Mouse (Mus musculus) kidney, postnatal 14 days (tissue): ENCODE results near the gene Tmprss11f.
A peak's percentile ranks its signal among the peaks of the same experiment; 100 is the strongest.

Experiments
- DNase-seq: peaks from one replicate; pipeline ENCODE4 v3.0.0; 2022; ENCODE audit warnings: mixed read lengths

Gene Tmprss11f

DNA sequence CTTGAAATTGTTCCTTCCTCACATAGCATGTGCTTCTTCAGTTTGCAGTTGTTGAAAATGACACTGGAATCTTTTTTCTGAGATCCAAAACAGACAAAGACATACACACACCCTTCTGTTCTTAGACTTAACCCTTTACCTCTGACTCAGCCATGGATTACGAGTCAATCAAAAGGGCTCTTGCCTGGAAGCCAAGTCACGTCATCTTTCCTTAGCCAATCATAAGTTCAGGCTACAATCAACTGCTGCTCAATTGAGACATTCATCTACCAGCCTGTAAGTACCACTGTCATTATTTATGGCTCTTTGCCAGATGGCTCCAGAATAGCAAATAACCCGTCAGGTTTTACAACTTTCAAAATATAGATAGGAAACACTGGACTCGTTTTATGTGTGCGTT, at the start of gene Tmprss11f:
Gene Tmprss11f, minus strand, starts transcription at position 101 of the 400 bp plus-strand sequence.
- no peak for DNase-seq

DNA sequence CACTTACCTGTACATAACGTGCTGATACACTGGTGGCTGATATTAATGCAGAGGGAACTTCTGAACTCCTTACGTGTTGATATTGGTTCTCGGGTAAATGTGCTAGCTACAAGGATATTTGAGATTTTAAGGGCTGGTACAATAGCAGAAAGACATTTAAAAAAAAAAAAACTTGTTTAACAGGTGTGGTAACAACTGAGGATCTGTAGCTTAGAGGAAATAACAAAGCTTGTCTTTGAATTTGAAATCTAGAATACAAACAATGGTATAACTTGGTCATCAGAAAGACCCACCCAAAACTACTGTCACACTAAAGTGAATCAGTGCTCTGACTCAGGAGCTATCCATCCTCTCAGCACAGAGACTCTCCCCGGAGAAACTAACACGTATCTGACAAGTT, 44.0 kb upstream of the Tmprss11f start, which contains the start of gene Tmprss11b:
Gene Tmprss11b, minus strand, starts transcription at position 101 of the 400 bp plus-strand sequence.
- no peak for DNase-seq

DNA sequence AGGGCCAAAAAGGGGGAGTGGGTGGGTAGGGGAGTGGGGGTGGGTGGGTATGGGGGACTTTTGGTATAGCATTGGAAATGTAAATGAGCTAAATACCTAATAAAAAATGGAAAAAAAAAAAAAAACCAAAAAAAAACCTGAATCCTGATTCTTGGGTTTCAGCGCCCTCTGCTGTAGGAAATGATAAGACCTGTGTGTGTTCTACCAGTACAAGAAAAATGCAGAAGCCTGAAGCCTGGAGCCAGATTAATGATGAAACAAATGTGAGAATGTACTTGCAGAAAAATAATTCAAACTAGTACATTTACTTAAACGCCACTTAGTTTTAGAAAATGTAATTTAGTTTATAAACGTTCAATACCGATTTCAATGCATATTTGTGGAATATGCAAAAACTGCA, 17.0 kb upstream of the Tmprss11f start:
- peak; percentile 13 for DNase-seq

DNA sequence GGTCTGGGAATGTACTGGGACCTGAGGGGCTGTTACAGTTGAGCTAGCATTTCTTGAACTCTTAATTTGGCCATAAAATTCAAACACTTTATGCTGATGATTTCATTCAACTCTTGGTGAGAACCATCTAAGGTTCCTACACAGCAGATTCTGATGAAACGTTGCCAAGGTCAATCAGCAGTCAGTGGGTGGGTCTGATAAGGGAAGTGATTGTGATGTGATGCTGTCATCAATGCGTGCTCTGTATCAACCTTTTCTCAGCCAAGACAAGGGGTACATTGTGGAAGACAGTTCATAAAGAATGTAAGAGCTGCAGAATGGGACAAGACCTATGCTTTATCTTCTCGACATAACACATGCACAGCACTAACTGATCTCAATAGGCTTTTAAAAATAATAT, 8.6 kb upstream of the Tmprss11f start:
- DNase-seq = no peak

DNA sequence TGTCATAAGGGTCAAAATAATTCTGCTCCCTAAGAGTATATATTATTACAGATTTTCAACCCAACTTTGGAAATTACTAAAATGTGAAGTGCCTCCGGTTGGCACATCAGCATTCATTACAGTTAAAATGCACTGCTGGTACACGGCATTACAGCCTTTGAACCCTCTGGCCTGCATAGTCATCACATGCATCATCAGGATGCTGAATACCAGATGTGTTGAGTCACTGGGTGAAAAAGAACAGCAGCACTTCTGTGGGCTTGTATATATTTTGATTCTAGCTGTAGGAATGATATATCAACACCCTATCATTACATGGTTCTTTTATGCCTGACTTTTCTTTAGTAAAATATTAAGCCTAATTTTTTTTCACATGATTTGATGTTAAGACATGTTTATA, 1.5 kb downstream of the Tmprss11f start:
- no peak for DNase-seq

DNA sequence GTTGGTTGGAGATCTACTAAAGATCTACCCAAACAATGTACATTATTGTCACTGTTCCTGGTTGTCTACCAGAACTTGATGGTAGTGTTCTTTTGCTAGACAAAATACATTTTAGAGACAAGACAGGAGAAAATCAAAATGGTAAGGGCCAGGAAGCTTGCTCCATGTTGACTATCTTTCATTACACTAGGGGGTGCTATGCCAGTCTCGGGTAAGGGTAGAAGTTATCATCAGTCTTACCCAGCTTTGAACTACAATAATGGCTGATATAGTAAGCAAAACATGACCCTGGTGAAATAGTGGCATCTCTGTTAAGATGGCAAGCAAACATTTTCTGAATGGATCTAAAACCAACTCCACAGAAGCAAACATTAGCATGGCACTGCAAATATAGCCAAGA, 10.4 kb downstream of the Tmprss11f start:
- DNase-seq = no peak

DNA sequence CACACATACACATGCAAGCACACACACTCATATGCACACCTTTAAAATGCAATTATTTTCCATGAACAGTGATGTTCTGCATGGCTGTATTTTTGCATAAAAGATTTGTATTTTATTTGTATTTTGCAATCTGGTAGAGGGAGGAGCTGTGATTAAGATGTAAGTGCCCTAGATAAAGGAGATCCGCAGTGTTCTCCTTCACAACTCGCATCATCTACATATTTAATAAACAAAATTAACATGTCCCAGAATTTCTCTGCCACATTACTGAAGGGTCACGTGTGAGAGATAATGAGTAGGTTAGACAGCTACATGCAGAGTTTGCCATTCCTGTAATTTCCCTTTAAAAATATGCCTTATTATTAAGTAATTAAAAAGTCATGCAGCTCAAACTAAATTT, 46.3 kb downstream of the Tmprss11f start:
- no peak for DNase-seq

DNA sequence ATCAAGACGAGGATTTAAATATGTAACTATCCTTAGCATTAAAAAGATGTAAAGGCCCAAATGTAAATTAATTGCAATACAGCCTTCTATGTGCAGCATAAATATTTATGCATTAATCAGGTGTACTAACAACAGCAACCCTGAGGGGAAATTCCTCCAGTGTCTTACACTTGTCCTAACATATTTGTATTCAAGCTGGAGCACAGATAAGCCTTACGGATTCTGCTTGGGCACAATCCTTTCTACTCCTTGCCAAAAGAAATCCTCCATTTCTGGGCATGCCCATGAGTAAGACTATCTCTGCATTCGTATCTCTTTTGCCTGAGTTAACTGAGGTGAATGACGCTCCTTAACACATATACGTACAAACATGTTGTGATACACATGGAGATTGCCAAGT, 49.6 kb downstream of the Tmprss11f start:
- DNase-seq = no peak

DNA sequence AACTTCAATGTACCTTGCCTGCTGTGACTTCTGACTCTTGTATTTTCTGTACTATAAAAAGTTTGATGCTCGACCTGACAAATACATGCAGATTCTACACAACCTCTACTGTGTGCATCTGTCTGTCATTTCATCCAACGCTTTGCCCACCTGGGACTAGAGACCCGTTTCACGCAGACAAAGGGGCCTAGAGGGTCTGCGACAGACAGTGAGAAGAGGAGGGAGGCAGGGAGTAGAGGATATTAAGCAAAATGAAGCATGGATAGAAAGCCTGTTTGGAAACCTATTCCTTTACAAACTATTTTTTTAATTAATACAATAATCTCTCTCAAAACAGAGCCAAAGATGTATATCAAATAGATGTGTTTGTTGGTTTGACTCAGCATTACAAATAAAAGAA, 50.2 kb downstream of the Tmprss11f start:
- no peak for DNase-seq

DNA sequence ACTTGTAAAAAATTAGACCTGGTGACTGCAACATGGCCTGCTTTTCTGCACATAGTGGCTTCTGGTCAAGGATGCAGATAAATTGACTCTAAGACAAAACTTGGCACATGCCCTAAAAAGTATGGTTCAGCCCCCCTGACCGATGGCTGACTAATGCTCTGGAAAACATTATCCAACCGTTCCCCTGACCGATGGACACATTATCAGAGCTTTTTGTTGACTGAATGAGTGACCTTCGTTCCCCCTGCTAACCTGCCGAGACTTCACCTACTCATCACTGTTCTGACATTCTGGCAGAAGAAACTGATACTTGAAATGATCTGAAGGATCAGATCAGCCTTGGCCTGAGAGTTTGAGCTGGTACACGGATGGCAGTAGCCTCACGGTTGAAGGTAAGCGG, 53.5 kb downstream of the Tmprss11f start:
- peak; percentile 3 for DNase-seq

DNA sequence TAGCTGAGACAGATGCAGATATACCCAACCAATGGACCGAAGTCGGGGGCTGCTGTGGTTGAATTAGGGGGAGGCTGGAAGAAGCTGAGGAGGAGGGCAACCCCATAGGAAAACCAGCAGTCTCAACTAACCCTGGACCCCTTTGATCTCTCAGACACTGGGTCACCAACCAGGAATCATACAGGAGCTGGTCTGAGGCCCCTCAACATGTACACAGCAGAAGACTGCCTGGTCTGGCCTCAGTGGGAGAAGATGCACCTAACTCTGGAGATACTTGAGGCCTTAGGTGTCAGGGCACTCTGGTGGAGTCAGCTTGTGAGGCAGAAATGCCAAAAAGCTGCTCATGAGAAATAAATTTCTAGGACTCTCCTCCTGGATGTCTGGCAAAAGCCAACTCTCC, 85.5 kb downstream of the Tmprss11f start:
- no peak for DNase-seq

DNA sequence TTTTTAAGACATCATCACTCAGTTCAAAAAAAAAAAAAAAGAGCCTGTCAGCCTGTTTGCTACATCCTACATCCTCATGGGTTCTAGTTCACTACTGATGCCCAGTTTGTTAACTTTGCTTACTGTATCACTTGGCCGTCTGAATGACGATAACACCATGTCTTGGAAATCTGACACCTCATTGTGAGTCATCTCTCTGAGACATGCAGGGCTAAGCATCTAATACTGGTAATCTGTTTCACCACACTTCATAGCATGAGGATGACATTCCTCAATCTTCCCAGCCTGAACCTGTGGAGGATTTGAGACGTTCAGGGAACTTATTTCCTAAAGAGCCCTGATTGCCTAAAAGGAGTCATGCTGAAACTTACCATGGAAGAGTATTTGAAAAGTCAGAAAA, 91.6 kb downstream of the Tmprss11f start:
- no peak for DNase-seq

DNA sequence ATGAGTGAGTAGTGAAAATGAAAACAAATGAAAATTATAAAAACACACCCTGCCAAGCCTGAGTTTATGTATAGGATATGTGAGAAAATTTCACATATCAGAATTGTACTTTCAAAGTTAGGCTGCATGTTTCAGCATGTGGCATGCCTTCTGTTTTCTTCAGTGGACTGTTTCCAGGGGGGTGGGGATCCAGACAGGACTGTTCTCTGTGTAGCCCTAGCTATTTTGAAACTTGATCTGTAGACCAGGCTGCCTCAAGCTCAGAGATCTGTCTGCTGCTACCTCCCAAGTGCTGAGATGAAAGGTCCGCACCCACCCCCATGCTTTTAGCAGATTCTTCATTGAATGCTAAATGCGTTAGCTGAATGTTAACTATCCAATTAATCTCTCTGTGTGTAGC, 103.5 kb downstream of the Tmprss11f start:
- DNase-seq = no peak

DNA sequence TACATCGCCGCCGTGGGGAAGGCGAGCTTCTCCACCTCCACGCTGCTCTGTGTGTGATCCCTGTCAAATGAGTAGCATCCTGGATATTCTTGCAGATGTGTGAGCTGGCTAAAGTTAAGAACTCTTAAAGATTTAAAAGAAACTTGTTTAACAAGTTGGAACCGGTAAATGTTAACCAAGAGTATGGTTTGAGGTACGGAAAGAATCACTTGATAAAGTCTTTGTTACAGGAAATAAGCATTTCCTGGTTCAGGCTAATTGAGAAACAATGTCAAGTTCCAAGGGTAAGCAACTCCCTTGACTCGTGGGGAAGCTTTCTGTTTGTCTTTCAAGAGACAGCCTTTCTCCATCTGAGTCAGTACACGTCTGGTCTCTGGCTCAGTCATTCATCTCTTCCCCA, 113.7 kb downstream of the Tmprss11f start, which contains the start of gene Tmprss11g:
Gene Tmprss11g, minus strand, starts transcription at position 101 of the 400 bp plus-strand sequence.
- DNase-seq = no peak

DNA sequence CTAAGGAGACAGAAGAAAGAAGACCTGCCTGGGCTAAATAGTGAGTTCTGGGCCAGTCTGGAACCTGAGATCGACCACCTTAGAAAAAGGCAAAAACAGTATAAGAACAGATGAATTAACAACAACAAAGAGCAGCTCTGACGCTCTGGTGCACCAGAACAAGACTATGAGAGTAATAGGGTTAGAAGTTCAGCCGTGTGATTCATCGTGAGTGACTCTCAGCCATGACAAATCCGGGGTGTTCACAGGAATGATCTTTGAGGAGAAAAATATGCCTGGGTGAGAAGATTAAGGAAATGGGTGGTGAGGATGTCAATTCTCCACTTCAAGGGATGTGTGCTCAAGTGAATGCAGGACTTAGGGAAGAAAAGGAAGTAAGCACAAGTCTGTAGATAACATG, 120.7 kb downstream of the Tmprss11f start:
- DNase-seq = no peak

DNA sequence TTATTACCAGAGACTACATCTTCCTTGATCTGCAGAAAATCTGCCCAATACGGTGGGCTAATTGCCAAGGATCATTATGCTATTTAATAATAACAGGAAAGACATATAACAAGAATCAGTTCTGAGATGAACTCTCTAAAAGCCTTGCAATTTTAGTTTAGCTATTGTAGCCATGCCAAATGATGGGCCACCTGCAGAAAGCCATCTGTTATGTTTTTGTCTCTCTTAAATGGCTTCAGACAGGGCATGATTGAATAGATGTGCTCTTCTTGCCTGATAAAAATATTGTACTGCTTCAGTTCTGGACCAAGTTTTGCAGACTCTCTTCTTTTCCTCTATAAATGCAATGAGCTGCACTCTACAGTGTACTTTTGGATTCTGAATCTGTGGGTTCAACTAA, 138.8 kb downstream of the Tmprss11f start:
- DNase-seq = no peak

DNA sequence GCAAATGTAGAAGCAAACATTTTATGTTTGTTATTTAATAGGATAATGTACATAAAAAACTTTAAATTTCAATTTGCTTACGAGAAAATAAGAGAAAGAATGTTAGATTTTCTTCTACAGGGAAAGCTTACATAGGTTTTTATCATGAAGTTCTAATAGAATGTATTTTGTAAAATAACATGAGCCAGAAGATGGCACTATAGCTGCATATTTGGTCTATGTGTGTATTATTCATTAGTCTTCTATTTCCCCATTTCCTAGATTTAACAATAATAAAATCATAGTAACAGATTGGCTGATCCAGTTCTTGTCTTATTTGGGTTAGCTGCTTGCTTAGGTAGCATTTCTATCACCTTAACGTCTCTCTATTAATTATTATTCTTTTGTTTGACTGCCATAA, 149.7 kb downstream of the Tmprss11f start:
- DNase-seq = no peak

DNA sequence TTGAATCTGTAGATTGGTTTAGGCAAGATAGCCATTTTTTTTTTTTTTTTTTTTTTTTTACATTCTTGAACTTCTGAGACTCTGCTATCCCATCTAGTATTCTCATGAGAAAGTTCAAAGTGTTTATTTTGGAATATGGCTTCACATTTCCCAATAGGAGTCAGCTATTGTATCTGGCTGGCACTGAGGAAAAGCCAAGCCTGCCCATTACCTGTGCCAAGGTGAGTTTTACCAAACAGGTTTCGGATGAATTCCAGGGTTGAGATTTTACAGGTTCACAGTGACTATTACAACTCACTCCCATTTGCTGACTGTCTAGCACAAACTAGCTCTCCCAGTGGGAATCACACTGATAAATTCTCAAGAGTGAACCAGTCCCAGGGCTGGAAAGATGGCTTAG, 150.2 kb downstream of the Tmprss11f start:
- no peak for DNase-seq

DNA sequence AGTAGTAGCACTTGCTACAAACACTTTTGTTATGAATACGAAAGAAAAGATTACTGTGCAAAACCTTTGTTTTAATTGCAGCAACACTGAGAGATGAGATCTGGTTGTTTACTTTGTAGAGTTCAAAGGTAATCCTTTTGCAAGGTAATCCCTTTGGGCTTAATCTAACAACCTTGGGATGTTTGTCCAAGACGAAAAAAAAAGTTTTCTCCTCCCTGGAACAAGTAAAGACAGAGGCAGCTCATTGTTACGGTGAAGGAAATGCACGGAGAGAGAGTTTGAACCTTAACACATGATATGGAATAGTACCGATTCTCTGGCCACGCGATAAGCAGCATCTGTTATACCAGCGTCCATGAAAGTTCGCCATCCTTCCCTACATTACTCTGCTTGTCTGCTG, 158.4 kb downstream of the Tmprss11f start:
- DNase-seq = no peak
